Mouse (Mus musculus) cortical plate, adult 2 months (tissue): ENCODE measurements around the gene Sacs. TPM values are rescaled to one million over a fixed set of nuclear protein-coding genes. Genes with fewer than 3 reads are reported as not detected.
"Not testable (repeated sequence)": the region's sequence is repeated elsewhere in the genome, so short reads cannot be mapped to it uniquely, and the experiment has no call there.

Experiments
- H3K27ac ChIP-seq: fragments of 200-500 bp; 2 replicates; pipeline ENCODE4 v1.5.1; 2012; ENCODE audit warnings: low read length, control low read depth, inconsistent platforms; ENCODE audit not compliant: insufficient read depth
- H3K4me1 ChIP-seq: fragments of 200-500 bp; 2 replicates; pipeline ENCODE4 v1.6.1; 2011; ENCODE audit warnings: low read length; ENCODE audit not compliant: control insufficient read depth, insufficient read depth
- H3K4me3 ChIP-seq: fragments of 200-500 bp; 2 replicates; pipeline ENCODE4 v1.5.1; 2011; ENCODE audit warnings: mild to moderate bottlenecking, low read length, control low read depth; ENCODE audit not compliant: insufficient read depth
- CTCF ChIP-seq: fragments of 200-500 bp; IDR thresholded peaks from 2 replicates; pipeline ENCODE4 v1.5.1; 2011; ENCODE audit warnings: mild to moderate bottlenecking, control low read depth, low read length; ENCODE audit not compliant: insufficient read depth; ENCODE audit errors: extremely low read depth
- POLR2A ChIP-seq: fragments of 200-500 bp; IDR thresholded peaks from 2 replicates; pipeline ENCODE4 v1.6.1; 2011; ENCODE audit warnings: mild to moderate bottlenecking, low read length, control low read depth; ENCODE audit not compliant: insufficient read depth; ENCODE audit errors: extremely low read depth
- polyA plus RNA-seq: library from polyadenylated mRNA; depleted of rRNA; stranded (reverse); fragments of >200 nt; gene quantifications from 2 replicates; pipeline ENCODE4 v1.2.3, GENCODE M21; 2012

Sacs gene
- polyA plus RNA-seq, 1 experiment, result 15.5 TPM

DNA sequence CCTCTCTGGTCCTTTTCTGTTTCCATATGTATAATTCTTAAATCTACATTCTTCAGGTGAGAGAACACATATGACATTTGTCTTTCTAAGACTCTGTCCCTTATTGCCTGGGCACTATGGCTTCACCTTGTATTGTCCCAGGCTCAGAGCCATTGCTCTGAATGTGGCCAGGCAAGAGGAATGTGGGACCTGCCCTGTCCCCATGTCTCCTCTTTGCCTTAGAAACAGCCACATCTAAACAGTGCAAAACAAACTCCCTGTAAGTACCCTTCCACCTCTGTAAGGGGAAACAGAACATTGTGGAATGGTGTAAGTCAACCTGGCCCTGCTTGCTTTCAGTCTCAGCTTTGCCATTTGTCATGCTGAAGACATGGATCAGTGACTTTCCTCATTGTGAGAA, 17.4 kb downstream of the Sacs start:
- H3K27ac ChIP-seq, result no peak overlapping the region
- no peaks in the 10 kb centered on the region for H3K4me1 ChIP-seq
- no peak overlapping the region for H3K4me3 ChIP-seq
- TF ChIP-seq POLR2A (no peak), CTCF (no peak)

GRCm38 (mm10) chr14:61157426-61157825, 19.2 kb downstream of the Sacs start:
- H3K4me1 ChIP-seq, H3K4me3 ChIP-seq, H3K27ac ChIP-seq: not testable (repeated sequence)

GRCm38 (mm10) chr14:61160920-61161319, 22.7 kb downstream of the Sacs start:
- H3K27ac ChIP-seq, result no peak overlapping the region

DNA sequence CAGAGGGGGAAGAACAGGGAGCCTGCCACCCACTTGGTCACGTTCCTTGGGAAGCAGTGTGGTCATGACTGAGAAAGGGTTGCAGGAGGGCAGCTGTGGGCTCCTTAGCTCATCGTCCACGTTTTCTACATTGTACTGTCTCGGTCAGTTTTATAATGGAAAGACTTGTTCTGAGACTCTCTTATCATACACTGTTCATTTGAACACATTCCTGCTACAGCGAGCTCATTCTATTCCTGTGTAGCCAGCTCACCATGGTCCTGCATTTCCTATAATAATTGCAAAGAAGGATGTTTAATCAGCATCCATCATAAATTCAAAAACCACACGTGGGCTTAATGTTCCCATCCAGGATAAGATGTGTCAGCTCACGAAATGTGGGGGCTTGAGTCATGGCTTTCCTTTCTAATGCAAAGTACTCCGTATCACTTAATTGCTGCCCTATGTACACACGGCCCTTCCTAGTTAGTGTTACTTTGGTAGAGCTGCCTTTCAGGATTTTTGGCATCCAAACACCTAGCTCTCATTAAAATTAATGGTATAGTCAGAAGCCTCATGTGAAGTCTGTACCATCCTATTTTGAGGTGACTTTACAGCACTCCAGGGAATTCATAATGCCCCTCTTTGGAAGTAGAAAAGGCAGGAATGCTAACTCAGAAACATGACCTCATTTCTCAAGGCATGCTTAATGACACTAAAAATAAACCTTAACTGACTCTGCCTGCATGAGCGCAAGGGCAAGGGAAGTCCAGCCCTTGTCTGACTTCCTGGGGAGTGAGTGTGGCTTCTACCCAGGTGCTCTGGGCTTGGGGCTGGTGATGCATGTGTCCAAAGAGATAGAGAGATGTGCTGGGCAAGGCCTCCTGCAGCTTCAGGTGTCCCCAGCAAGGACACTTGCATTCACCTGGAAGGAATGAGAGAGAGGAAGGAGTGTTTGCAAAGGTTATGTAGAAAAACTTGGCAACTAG, 23.4 kb downstream of the Sacs start:
- H3K27ac ChIP-seq, result no peak overlapping the region
- TF ChIP-seq CTCF (no peak), POLR2A (no peak)
- H3K4me1 ChIP-seq, result peaks cover 9% of the 10 kb centered on the region
- no peak overlapping the region for H3K4me3 ChIP-seq

More at GRCm38 (mm10) chr14:61160920-61161319, 22.7 kb downstream of the Sacs start:
- Histone ChIP-seq H3K4me1 (peaks cover 9% of the 10 kb centered on the region), H3K4me3 (no peak overlapping the region)
- no peak for TF ChIP-seq POLR2A
- TF ChIP-seq CTCF, result no peak

DNA sequence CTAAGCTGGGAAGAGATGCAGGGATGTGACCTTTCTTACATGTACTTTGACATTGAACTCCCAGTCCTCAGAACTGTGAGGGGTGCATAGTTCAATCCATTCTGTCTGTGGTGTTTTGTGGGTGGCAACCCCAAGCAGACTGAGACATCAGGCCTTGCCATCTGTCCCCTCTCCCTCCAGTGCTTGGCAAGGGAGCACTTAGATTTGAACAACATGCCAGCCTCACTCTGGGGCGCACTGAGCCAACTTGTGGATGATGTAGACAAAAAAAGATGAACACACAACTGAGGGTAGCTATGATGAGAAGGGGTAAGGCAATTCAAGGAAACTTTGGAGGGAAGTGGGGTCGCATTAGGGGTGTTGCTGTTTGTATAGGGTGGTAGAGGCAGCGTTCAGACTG, 26.2 kb downstream of the Sacs start:
- TF ChIP-seq CTCF, result no peak
- no peak for TF ChIP-seq POLR2A
- Histone ChIP-seq H3K27ac (no peak overlapping the region), H3K4me1 (peaks cover 9% of the 10 kb centered on the region), H3K4me3 (no peak overlapping the region)

DNA sequence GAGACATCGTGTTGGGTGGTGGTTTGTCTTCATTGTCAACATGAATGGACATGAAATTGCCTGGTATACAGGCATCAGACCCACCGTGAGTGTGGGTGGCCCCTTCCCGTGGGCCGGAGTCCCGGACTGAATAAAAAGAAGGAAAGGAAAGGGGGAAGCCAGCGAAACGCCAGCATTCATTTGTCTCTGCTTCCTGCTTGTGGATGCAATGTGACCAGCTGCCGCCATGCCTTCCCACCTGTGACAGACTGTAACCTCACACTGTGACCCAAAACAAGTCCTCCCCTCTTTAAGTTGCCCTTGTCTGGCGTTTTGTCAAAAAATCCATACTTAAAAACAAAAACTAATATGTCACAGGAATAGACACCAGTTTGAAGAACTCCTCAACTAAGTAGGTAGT, 27.7 kb downstream of the Sacs start:
- H3K4me1 ChIP-seq, result peaks cover 9% of the 10 kb centered on the region
- no peak overlapping the region for H3K4me3 ChIP-seq
- TF ChIP-seq CTCF (no peak), POLR2A (no peak)
- no peak overlapping the region for H3K27ac ChIP-seq

DNA sequence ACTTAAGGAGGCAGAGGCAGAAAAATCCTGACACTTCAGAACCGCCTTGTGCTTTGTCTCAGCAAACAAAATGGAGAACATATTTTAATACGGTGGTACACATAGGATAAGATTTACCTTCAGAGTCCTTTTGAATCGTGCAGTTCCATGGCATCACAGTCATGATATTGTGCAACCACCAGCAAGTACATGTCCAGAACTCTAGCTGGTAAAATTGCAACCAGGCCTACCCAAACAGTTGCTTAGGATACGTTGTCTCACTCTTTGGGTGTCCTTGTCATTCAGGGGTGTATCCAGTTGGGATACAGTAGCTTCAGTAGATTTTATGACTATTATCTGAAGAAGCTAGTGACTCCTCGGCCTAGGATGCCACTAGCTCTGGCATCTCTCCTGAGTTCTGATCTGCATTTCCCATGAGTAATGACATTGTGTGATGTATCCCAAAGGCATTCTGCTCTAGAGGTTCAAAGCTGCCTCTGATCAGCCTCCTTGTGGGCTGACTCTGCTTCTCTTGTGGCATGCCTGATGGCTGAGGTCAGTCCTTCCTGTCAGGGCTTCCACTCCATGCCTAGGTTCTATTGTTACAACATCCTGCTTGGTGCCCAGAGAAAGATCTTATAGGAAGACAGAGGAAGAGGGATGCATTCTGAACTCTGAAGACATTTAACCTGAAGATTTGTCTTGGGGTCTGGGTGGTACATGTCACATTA, 33.2 kb downstream of the Sacs start:
- no peak overlapping the region for H3K27ac ChIP-seq
- H3K4me1 ChIP-seq, result peaks cover 12% of the 10 kb centered on the region
- TF ChIP-seq POLR2A (no peak), CTCF (no peak)
- no peak overlapping the region for H3K4me3 ChIP-seq

GRCm38 (mm10) chr14:61172548-61173158, 34.4 kb downstream of the Sacs start:
- H3K4me3 ChIP-seq, result peak overlapping the region; percentile 68
- peaks cover 12% of the 10 kb centered on the region for H3K4me1 ChIP-seq
- H3K27ac ChIP-seq, result peak overlapping the region; percentile 39; the same call in 1 of the 2 replicates
- no peak for TF ChIP-seq CTCF
- peak; percentile 85; the same call in 1 of the 2 replicates for TF ChIP-seq POLR2A

- peak overlapping the region; percentile 68 for H3K4me3 ChIP-seq
- TF ChIP-seq CTCF (no peak), POLR2A (no peak)
- H3K4me1 ChIP-seq, result peaks cover 12% of the 10 kb centered on the region
- H3K27ac ChIP-seq, result peak overlapping the region; percentile 39; the same call in 1 of the 2 replicates
These were observed 35.0 kb downstream of the Sacs start for GRCm38 (mm10) chr14:61173229-61173628.
